Mouse (Mus musculus): ENCODE results near the gene Gm49378. TPM values are rescaled to one million over a fixed set of nuclear protein-coding genes. Genes with fewer than 3 reads are reported as not detected.

Gm49378 gene
- polyA plus RNA-seq, 1 experiment from 2014 or later, result 1.4 TPM

GRCm38 (mm10) chr14:55617822-55618221 is 19.9 kb downstream of the Gm49378 start, which contains the start of gene Rec8:
TSS of gene Rec8 (plus strand) at chr14:55618037.
- WGBS, result 23% methylated on average over 21 of the region's 21 CpGs
- Histone ChIP-seq H3K36me3 (replicated peaks) (0 out of 2 replicates have a peak, but pooled peaks cover 3% of the 10 kb centered on the region), H3K4me1 (peaks cover 20% of the 10 kb centered on the region; the same call in 1 of the 2 replicates), H3K4me3 (peak within 1 kb of the TSS; percentile 41), H3K27me3 (replicated peaks; ENCODE audit: low read depth, poor library complexity, severe bottlenecking) (peaks cover 9% of the 10 kb centered on the region; the same call in 1 of the 2 replicates), H3K9me3 (no peaks in the 10 kb centered on the region), H3K27ac (replicated peaks) (no peak within 1 kb of the TSS; the same call in 1 of the 2 replicates)
- DNase-seq (ENCODE audit: low spot score), result peak; percentile 64

DNA sequence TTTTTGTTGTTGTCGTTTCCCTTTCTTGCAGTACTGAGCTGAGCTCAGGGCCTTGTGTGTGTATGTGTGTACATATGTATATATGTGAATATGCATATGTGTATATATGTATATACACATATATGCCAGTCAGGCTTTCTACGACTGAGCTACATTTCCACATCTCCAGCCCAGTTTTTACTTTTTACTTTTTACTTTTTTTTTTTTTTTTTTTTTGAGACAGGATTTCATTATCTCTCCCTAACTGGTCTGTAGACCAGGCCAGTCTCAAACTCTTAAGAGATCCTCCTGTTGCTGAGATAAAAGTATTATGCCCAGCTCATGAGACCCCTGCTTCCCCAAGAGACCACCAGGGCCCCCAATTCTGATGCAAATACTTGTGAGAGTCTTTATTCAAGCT is 20.9 kb downstream of the Gm49378 start:
- Histone ChIP-seq H3K27me3 (replicated peaks; ENCODE audit: low read depth, poor library complexity, severe bottlenecking) (peaks cover 9% of the 10 kb centered on the region; the same call in 1 of the 2 replicates), H3K4me1 (peaks cover 20% of the 10 kb centered on the region; the same call in 1 of the 2 replicates), H3K4me3 (no peak overlapping the region), H3K27ac (replicated peaks) (no peak overlapping the region), H3K9me3 (no peaks in the 10 kb centered on the region), H3K36me3 (replicated peaks) (no peaks in the 10 kb centered on the region)
- 87% methylated on average over 2 of the region's 2 CpGs for WGBS
- no peak for DNase-seq (ENCODE audit: low spot score)

DNA sequence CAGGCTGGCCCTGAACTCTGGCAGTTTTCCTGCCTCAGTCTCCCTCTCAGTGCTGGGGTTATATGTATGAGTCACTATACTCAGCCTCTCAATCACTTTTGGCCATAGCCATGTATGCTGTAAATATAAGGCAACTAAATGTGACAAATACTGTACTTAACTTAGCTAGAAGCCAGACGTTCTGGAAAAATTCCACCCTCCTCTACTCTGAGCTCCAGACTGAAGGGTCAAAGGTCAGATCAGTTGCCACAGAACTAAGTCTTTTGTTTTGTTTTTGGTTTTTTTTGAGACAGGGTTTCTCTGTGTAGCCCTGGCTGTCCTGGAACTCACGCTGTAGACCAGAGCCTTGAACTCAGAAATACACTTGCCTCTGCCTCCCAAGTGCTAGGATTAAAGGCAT is 21.8 kb downstream of the Gm49378 start:
- 33% methylated on average over 2 of the region's 2 CpGs for WGBS
- H3K36me3 ChIP-seq (replicated peaks), result no peaks in the 10 kb centered on the region
- H3K27ac ChIP-seq (replicated peaks), result no peak overlapping the region
- H3K9me3 ChIP-seq, result no peaks in the 10 kb centered on the region
- DNase-seq (ENCODE audit: low spot score), result no peak
- H3K4me1 ChIP-seq, result peaks cover 20% of the 10 kb centered on the region; the same call in 1 of the 2 replicates
- H3K4me3 ChIP-seq, result no peak overlapping the region
- H3K27me3 ChIP-seq (replicated peaks; ENCODE audit: low read depth, poor library complexity, severe bottlenecking), result peaks cover 9% of the 10 kb centered on the region; the same call in 1 of the 2 replicates

- no peak for DNase-seq (ENCODE audit: low spot score)
- 80% methylated on average over 7 of the region's 7 CpGs for WGBS
- no peaks in the 10 kb centered on the region for H3K9me3 ChIP-seq
- H3K27ac ChIP-seq (replicated peaks), result no peak overlapping the region
- peaks cover 6% of the 10 kb centered on the region; the same call in 1 of the 2 replicates for H3K27me3 ChIP-seq (replicated peaks; ENCODE audit: low read depth, poor library complexity, severe bottlenecking)
- H3K4me3 ChIP-seq, result no peak overlapping the region
- peaks cover 20% of the 10 kb centered on the region; the same call in 1 of the 2 replicates for H3K4me1 ChIP-seq
- peaks cover 7% of the 10 kb centered on the region for H3K36me3 ChIP-seq (replicated peaks)
These were observed 23.0 kb downstream of the Gm49378 start for GRCm38 (mm10) chr14:55614565-55615178.

DNA sequence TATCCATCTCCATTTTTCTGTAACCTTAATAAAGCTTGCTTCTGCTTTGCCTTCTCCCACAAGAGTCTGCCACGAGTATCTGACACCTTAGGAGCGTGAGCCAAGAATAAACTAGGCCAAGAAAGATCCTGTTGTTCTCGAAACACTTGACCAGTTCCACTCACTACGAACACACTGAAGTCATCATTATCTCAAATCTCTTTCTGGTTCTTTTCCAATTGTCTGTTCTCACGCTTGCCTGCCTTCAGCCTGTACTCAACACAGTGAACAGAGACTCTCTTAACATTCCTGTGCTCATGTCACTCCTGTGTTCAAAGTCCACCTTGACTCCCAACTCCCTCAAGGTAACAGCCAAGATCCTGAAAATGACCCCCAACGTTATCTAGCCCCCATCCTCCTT is 24.3 kb downstream of the Gm49378 start:
- DNase-seq (ENCODE audit: low spot score), result no peak
- H3K4me3 ChIP-seq, result no peak overlapping the region
- no peaks in the 10 kb centered on the region for H3K27me3 ChIP-seq (replicated peaks; ENCODE audit: low read depth, poor library complexity, severe bottlenecking)
- H3K4me1 ChIP-seq, result peaks cover 12% of the 10 kb centered on the region; the same call in 1 of the 2 replicates
- 76% methylated on average over 6 of the region's 6 CpGs for WGBS
- H3K27ac ChIP-seq (replicated peaks), result no peak overlapping the region
- no peaks in the 10 kb centered on the region for H3K9me3 ChIP-seq
- peaks cover 20% of the 10 kb centered on the region for H3K36me3 ChIP-seq (replicated peaks)

DNA sequence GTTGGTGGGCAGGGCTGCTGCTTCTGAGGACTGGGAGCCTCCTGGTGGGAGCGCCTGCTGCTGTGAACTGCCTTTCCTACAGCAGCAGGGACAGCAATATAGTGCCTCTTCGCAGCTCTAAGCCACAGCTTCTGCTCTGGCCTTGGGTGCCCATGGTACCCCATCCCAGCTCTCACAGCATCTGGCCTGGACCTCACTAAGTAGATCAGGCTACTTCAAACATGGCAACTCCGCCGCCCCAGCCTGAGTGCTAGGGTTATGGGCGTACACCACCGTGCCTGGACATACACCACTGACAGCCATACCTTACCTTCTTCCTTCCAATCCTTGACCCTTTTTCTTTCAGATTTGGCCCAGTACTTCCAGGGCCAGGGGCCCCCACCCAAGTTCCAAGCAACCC is 29.4 kb downstream of the Gm49378 start:
- Histone ChIP-seq H3K9me3 (no peaks in the 10 kb centered on the region), H3K36me3 (replicated peaks) (peaks cover 65% of the 10 kb centered on the region)
- 92% methylated on average over 6 of the region's 6 CpGs for WGBS

GRCm38 (mm10) chr14:55605743-55606459 is 31.8 kb downstream of the Gm49378 start:
- Histone ChIP-seq H3K36me3 (replicated peaks) (peaks cover 89% of the 10 kb centered on the region), H3K9me3 (no peaks in the 10 kb centered on the region), H3K4me3 (no peak overlapping the region), H3K27ac (replicated peaks) (no peak overlapping the region), H3K4me1 (peaks cover 20% of the 10 kb centered on the region), H3K27me3 (replicated peaks; ENCODE audit: low read depth, poor library complexity, severe bottlenecking) (no peaks in the 10 kb centered on the region)
- 93% methylated on average over 16 of the region's 16 CpGs for WGBS
- no peak for DNase-seq (ENCODE audit: low spot score)

More for the DNA sequence above, 29.4 kb downstream of the Gm49378 start:
- no peak for DNase-seq (ENCODE audit: low spot score)
- Histone ChIP-seq H3K4me3 (no peak overlapping the region), H3K27me3 (replicated peaks; ENCODE audit: low read depth, poor library complexity, severe bottlenecking) (no peaks in the 10 kb centered on the region), H3K27ac (replicated peaks) (no peak overlapping the region), H3K4me1 (peaks cover 14% of the 10 kb centered on the region)

DNA sequence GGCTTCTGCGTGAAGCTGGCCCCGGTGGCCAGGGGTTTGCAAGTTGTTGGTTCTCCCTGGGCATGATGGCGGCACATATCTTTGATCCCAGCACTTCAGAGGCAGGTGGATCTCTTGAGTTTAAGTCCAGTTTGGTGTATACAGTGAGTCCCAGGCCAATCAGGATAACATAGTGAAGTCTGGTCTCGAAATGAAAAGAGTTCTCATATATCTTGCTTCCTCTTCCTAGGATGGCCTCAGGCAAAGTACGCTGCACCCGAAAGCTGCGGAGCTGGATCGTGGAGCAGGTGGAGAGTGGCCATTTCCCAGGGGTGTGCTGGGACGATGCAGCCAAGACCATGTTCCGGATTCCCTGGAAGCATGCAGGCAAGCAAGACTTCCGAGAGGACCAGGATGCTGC is 32.9 kb downstream of the Gm49378 start:
- H3K36me3 ChIP-seq (replicated peaks), result peaks cover 95% of the 10 kb centered on the region
- WGBS, result 90% methylated on average over 11 of the region's 11 CpGs
- peaks cover 20% of the 10 kb centered on the region for H3K4me1 ChIP-seq
- H3K27ac ChIP-seq (replicated peaks), result no peak overlapping the region
- peak overlapping the region; percentile 46; the same call in 1 of the 2 replicates for H3K4me3 ChIP-seq
- no peaks in the 10 kb centered on the region for H3K9me3 ChIP-seq
- no peaks in the 10 kb centered on the region for H3K27me3 ChIP-seq (replicated peaks; ENCODE audit: low read depth, poor library complexity, severe bottlenecking)
- DNase-seq (ENCODE audit: low spot score), result no peak

DNA sequence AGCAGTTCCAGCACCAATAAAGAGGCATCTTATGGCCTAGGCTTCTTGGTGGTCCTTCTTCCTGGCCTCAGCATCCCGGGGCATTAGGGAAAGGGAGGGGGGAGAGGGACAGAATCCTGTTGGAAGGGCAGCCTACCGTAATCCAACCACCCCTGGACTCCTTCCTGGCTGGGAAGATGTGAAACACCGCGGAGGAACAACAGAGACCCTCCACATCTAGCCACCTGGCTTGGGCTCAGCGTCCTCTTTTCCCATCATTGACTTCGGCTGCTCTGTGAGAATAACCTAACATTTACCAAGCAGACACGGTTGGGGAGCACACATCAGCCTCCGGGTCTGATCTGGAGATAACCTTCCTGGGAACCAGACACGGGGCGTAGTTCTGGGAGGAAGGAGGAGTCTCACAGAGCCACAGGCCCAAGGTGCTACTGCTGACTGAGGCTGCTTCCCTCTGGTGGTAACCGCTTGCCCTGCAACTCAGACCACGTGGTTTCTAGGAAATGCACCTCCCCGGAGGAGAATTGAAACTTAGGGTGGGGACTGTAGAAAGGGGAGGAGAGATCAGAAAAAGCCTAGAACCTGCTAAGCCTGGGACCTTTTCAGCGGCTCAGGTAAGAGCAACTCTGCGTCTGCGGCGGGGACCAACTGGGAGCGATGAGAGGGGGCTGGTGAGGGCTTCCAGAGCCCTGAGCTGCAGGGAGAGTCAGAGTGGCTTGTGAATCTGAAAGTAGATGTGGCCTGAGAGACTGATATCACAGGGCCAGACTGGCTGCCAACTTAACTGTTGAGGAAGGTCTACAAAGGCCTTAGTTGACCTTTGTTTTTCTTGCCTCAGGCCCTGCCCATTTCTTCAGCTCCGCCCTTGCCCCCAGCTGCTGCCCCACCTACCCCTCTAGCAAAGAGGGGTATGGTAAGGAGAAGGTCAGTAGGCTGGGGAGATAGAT is 33.8 kb downstream of the Gm49378 start:
- peak overlapping the region; percentile 74 for H3K27ac ChIP-seq (replicated peaks)
- H3K4me3 ChIP-seq, result peak overlapping the region; percentile 46
- H3K4me1 ChIP-seq, result peaks cover 20% of the 10 kb centered on the region
- DNase-seq (ENCODE audit: low spot score), result peak; percentile 87
- no peaks in the 10 kb centered on the region for H3K27me3 ChIP-seq (replicated peaks; ENCODE audit: low read depth, poor library complexity, severe bottlenecking)
- H3K9me3 ChIP-seq, result no peaks in the 10 kb centered on the region
- WGBS, result 19% methylated on average over 19 of the region's 19 CpGs
- H3K36me3 ChIP-seq (replicated peaks), result peaks cover 95% of the 10 kb centered on the region

GRCm38 (mm10) chr14:55603271-55603632 is 34.4 kb downstream of the Gm49378 start, which contains the start of gene Irf9:
TSS of gene Irf9 (plus strand) at chr14:55603571.
- H3K27me3 ChIP-seq (replicated peaks; ENCODE audit: low read depth, poor library complexity, severe bottlenecking), result no peaks in the 10 kb centered on the region
- peak within 1 kb of the TSS; percentile 74 for H3K27ac ChIP-seq (replicated peaks)
- WGBS, result 89% methylated on average over 7 of the region's 7 CpGs
- no peak for DNase-seq (ENCODE audit: low spot score)
- peaks cover 95% of the 10 kb centered on the region for H3K36me3 ChIP-seq (replicated peaks)
- peak within 1 kb of the TSS; percentile 46 for H3K4me3 ChIP-seq
- peaks cover 20% of the 10 kb centered on the region for H3K4me1 ChIP-seq
- H3K9me3 ChIP-seq, result no peaks in the 10 kb centered on the region

DNA sequence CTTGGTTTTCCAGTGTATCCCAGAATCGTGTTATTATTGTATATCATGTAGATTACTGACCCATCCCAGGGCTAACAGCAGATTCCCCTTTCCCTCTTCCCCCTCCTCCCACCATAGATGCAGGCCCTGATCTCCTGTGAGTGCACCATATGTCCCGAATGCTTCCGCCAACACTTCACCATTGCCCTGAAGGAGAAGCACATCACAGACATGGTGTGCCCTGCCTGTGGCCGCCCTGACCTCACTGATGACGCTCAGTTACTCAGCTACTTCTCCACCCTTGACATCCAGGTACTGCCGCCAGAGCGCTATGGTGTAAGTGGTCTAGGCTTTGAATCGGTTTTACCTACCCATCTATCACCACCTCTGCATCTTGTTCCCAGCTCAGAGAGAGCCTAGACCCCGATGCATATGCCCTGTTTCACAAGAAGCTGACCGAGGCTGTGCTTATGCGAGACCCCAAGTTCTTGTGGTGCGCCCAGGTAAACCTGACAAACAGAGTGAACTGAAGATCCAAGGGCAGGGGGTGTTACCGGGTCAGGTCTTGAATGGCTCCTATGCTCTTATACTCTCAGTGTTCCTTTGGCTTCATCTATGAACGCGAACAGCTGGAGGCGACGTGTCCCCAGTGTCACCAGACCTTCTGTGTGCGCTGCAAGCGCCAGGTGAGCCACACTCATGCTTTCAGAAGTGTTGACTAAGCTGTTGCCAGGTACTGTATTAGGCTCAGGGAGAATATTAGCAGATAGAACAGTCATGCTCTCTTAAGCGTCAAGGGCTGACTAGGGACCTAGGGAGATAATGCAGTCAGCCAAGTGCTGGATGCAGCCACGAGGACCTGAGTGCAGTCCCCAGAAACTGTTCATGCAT is 38.9 kb downstream of the Gm49378 start:
- DNase-seq (ENCODE audit: low spot score), result no peak
- Histone ChIP-seq H3K36me3 (replicated peaks) (peaks cover 100% of the 10 kb centered on the region), H3K9me3 (no peaks in the 10 kb centered on the region), H3K27ac (replicated peaks) (no peak overlapping the region), H3K27me3 (replicated peaks; ENCODE audit: low read depth, poor library complexity, severe bottlenecking) (no peaks in the 10 kb centered on the region), H3K4me3 (no peak overlapping the region), H3K4me1 (peaks cover 10% of the 10 kb centered on the region)
- 94% methylated on average over 21 of the region's 21 CpGs for WGBS

All from embryonic facial prominence, embryonic 10.5 days (tissue).